Mouse (Mus musculus) cerebellum, adult 18-20 months (tissue): ENCODE data around the gene Kank2.

Experiments
- DNase-seq, 2 experiments: peaks; one replicate each; pipeline ENCODE4 v3.0.0; 2021

The Kank2 gene

DNA sequence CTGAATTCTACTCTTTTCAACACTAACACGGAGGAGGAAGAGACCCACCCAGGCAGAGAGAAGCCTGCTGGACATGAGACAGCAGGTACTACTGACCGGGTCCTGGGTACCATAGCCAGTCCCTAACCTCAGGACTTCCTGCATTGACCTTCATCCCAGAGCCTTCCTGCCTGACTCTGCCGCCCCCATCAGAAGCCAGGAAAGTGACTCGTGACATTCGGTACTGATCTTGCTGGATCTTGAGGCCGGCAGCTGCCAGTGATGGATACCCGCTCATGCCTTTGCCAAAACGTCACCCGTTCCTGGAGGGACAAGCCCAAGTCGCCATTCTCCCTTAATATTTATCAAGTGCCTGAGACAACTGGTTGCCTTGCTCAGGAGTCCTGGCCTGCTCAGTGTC, 50.1 kb downstream of the Kank2 start:
- DNase-seq = peak; percentile 56 to 61

- DNase-seq = peak; percentile 92 to 97
Measured at GRCm38 (mm10) chr9:21748033-21748432, 50.5 kb downstream of the Kank2 start.

- peak in 1 of 2 experiments; percentile 12 for DNase-seq
Measured at GRCm38 (mm10) chr9:21747238-21747774, 51.2 kb downstream of the Kank2 start.

DNA sequence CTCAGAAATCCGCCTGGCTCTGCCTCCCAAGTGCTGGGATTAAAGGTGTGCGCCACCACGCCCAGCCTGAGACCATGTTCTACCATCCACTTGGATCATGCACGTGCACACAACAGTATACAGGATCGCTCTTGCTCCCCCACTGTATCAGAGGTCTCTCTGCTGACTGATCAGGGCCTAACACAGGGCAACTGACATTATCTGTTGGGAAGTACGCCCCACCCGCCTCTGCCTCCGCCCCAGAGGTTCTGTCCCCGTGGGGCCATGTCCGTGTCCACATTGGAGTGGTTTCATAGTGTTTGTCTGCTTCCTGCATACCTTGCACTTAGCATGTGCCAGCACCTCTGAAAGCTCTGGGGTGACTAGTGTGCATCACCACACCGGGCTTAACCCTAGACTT, 57.0 kb downstream of the Kank2 start:
- DNase-seq = no peak

DNA sequence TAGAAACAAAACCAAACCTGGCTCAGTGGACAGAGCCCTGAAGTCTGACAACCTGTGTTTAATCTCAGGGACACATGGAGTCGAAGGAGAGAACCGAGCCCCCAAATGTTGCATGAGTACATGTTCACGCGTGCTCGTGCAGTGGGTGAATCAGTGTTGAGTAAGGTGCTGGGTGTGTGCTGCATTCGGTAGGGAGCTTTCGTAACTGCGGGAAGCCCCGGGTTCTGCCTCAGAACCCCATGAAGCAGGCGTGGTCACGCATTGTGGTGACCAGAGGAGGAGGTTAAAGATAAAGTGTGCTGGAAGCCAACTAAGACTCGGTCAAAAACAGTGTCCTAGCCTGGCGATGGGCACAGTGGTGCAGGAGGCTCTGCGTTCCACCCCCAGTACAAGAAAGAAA, 58.1 kb downstream of the Kank2 start:
- no peak for DNase-seq

DNA sequence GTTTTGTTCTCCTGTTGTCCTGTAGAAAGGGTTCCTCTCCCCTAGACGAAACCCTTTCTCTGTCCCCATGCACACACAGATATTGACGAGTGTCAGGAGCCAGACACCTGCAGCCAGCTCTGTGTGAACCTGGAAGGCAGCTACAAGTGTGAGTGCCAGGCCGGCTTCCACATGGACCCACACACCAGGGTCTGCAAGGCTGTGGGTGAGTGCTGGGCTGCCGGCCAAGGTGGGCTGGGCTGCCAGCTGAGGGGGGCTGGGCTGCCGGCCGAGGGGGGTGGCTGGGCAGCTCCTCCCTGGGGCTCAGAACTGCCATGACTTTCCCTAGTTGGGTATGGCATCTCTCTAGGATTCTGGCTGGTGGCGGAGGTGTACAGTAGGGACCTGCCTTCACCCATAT, 59.8 kb downstream of the Kank2 start:
- no peak for DNase-seq

DNA sequence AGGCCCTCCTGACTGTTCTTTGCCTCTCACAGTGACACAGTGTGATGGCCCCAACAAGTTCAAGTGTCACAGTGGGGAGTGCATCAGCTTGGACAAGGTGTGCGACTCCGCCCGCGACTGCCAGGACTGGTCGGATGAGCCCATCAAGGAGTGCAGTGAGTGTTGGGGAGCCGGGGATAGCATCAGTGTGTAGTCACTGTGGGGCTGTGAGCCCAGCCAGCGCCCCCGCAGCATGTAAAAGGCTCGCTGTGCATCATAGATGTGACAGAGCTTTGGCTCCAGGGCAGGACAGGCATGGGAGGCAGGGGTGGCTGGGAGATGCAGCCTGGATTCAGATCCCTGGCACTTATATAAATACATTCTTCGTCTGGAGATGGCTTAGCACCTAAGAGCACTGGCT, 61.4 kb downstream of the Kank2 start:
- DNase-seq = no peak

- no peak for DNase-seq
Measured at GRCm38 (mm10) chr9:21736580-21736979, 62.0 kb downstream of the Kank2 start.

DNA sequence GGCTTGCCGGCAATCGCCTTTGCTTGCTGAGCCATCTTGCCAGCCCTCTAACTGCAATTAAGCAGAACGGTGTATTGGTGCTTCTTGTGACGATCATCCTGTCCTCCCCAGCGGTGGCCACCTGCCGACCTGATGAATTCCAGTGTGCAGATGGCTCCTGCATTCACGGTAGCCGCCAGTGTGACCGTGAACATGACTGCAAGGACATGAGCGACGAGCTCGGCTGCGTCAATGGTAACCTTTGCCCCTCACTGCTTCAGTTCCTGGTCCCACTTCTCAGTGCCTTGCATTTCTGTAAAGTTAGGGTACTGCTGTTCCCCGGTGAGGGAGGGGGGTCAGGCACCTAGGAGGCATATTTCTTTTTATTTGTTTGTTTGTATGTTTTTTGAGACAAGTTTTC, 63.4 kb downstream of the Kank2 start:
- no peak for DNase-seq

DNA sequence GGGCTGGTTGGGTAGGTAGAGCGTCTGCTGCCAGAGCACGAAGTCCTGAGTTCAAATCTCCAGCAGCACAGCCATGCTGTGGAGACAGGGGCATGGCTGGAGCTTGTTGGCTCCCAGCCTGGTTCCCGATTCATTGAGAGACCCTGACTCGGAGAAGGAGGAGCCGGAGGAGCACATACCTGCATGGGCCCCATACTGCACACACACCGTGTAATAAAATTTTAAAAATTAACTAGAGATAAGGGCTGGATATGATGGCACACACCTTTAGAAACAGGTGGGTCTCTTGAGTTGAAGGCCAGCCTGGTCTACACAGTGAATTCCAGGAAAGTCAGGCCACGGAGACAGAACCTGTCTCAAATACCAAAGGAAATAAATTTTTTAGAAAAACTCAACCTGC, 64.6 kb downstream of the Kank2 start:
- no peak for DNase-seq

DNA sequence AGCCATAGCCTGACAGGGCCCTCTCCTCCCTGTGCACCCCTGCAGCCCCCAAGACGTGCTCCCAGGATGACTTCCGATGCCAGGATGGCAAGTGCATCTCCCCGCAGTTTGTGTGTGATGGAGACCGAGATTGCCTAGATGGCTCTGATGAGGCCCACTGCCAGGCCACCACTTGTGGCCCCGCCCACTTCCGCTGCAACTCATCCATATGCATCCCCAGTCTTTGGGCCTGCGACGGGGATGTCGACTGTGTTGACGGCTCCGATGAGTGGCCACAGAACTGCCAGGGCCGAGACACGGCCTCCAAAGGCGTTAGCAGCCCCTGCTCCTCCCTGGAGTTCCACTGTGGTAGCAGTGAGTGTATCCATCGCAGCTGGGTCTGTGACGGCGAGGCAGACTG, 65.1 kb downstream of the Kank2 start:
- no peak for DNase-seq

DNA sequence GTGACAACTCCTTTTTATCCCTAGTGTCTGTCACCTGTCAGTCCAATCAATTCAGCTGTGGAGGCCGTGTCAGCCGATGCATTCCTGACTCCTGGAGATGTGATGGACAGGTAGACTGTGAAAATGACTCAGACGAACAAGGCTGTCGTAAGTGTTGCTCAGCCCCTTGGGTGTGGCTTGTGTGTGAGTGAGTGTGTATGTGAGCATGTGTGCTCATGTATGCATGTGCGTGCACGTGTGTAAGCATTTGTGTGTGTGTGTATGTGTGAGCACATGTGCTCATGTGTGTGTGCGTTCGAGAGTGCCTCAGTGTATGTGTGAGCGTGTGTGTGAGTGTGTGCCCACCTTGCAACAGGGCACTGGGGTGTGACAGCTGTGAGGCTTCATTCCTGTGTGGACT, 66.3 kb downstream of the Kank2 start:
- no peak for DNase-seq

DNA sequence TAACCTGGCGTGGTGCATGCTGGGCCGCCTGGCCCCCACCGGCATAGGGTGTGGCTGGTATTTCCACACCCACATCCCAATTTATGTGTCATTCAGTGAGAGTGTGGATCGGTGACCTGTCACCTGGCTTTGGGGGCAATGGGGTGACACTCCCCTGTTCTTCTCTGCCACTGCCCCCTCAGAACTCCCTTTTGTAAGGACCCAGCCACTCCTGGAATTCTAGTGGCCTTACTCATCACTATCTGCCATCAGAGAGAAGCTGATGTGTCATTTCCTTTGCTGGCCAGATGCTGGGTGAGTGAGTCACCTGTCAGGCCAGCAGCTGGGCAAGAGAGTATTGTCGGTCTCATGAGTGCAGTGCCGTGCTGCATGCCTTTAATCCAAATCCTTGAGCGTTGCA, 69.3 kb downstream of the Kank2 start:
- no peak for DNase-seq

DNA sequence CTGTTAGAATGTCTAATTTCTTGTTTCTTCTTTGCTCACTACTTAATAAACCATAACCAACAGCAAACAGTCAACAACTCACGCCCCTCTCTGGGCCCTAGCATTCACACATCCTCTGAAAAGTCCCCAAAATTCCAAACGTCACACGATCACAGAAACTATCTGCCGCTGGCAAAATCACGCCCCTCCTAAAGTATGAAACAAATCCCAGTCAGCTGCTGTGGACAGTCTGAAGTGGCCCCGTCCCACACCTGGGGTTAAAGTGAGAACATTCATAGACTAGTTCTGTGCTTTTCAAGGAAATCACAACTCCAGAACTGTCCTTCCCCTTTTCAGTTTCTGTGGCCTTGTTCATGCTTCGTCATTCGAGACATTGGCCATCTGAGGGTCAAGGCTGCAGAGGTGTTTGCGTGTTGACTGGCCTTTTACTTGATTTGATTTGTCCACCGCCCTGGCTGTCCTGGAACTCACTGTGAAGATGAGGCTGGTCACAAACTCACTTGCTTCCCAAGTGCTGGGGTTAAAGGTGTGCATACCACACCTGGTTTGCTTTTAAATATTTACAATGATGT, 70.2 kb downstream of the Kank2 start:
- DNase-seq = no peak

GRCm38 (mm10) chr9:21726218-21726975, 72.1 kb downstream of the Kank2 start:
- DNase-seq = no peak

- DNase-seq = no peak
Measured at GRCm38 (mm10) chr9:21725224-21726121, 73.1 kb downstream of the Kank2 start.

DNA sequence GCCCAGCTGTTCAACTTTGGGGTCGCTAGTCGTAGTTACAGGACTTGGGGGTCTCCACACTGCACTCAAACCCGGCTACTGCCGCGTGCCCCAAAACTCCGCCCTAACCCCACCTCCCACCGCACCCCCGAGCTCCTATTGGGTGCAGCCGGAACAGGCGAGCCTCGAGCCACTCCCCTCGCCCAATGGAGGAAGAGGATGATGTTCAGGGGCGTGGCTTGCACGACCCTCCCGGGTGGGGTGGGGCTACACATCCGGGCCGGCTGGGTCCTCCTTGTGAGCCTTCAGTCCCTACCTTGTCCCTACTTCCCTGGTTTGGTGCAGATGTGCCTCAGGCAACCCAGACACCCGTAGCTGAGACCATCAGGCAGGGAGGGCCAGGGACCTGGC, 74.4 kb downstream of the Kank2 start:
- DNase-seq = peak; percentile 87 to 95

- DNase-seq = peak; percentile 78 to 86
Measured at GRCm38 (mm10) chr9:21723377-21724146, 75.0 kb downstream of the Kank2 start, which contains the start of gene Ldlr. Gene Ldlr (plus strand): TSS chr9:21723483.

GRCm38 (mm10) chr9:21721036-21721435, 77.5 kb downstream of the Kank2 start:
- no peak for DNase-seq

GRCm38 (mm10) chr9:21717015-21717414, 81.5 kb downstream of the Kank2 start:
- DNase-seq = no peak
